Mouse (Mus musculus) liver, adult 2 months (tissue): ENCODE data around the gene Atp13a1. TPM values are rescaled to one million over a fixed set of nuclear protein-coding genes. Genes with fewer than 3 reads are reported as not detected.

Source experiments
- DNase-seq: peaks from one replicate; pipeline ENCODE4 v3.0.0-alpha.2; 2011; ENCODE audit warnings: low read depth, low spot score; ENCODE audit errors: extremely low read depth
- H3K27ac ChIP-seq: fragments of 200-500 bp; replicated peaks from 2 replicates; pipeline ENCODE4 v1.5.1; 2012; ENCODE audit warnings: low read depth, mild to moderate bottlenecking, control low read depth, inconsistent platforms, low read length; ENCODE audit not compliant: insufficient read depth
- H3K27me3 ChIP-seq: fragments of 200-500 bp; 2 replicates; pipeline ENCODE4 v1.6.1; 2012; ENCODE audit warnings: mild to moderate bottlenecking, moderate library complexity, low read length, inconsistent platforms; ENCODE audit not compliant: control insufficient read depth, insufficient read depth
- H3K36me3 ChIP-seq: fragments of 200-500 bp; 2 replicates; pipeline ENCODE4 v1.6.1; 2012; ENCODE audit warnings: low read length, inconsistent platforms; ENCODE audit not compliant: control insufficient read depth, insufficient read depth
- H3K4me1 ChIP-seq: fragments of 200-500 bp; 2 replicates; pipeline ENCODE4 v1.6.1; 2011; ENCODE audit warnings: low read length; ENCODE audit not compliant: control insufficient read depth, insufficient read depth
- H3K4me3 ChIP-seq: fragments of 200-500 bp; 2 replicates; pipeline ENCODE4 v1.5.1; 2011; ENCODE audit warnings: low read depth, mild to moderate bottlenecking, control low read depth, low read length, moderate library complexity; ENCODE audit not compliant: insufficient read depth
- H3K79me2 ChIP-seq: fragments of 200-500 bp; 2 replicates; pipeline ENCODE4 v1.6.1; 2012; ENCODE audit warnings: inconsistent platforms, mild to moderate bottlenecking, low read length, moderate library complexity; ENCODE audit not compliant: control insufficient read depth, insufficient read depth
- H3K9ac ChIP-seq: fragments of 200-500 bp; 2 replicates; pipeline ENCODE4 v1.6.1; 2012; ENCODE audit warnings: low read depth, mild to moderate bottlenecking, control low read depth, inconsistent platforms, low read length
- CTCF ChIP-seq: fragments of 200-500 bp; IDR thresholded peaks from 2 replicates; pipeline ENCODE4 v1.5.1; 2011; ENCODE audit warnings: low read depth, low read length, control low read depth
- POLR2A ChIP-seq: fragments of 200-500 bp; IDR thresholded peaks from 2 replicates; pipeline ENCODE4 v1.6.1; 2011; ENCODE audit warnings: low read length, control low read depth; ENCODE audit not compliant: insufficient read depth; ENCODE audit errors: extremely low read depth
- WGBS: fragments of 180-500 bp; shearing (Covaris S2); methylation state at CpG from one replicate; pipeline ENCODE4 v1.1.7; 2018; 5-methylcytosine and 5-hydroxymethylcytosine counted together
- polyA plus RNA-seq: library from polyadenylated mRNA; depleted of rRNA; stranded (reverse); fragments of >200 nt; gene quantifications from 2 replicates; pipeline ENCODE4 v1.2.3, GENCODE M21; 2012
- total RNA-seq: library from RNA; depleted of rRNA; stranded (reverse); fragments of >200 nt; gene quantifications from 2 replicates; pipeline ENCODE4 v1.2.3, GENCODE M21; 2014

Gene Atp13a1
- total and polyA plus RNA-seq, 2 experiments = 19.4 to 60.1 TPM

DNA sequence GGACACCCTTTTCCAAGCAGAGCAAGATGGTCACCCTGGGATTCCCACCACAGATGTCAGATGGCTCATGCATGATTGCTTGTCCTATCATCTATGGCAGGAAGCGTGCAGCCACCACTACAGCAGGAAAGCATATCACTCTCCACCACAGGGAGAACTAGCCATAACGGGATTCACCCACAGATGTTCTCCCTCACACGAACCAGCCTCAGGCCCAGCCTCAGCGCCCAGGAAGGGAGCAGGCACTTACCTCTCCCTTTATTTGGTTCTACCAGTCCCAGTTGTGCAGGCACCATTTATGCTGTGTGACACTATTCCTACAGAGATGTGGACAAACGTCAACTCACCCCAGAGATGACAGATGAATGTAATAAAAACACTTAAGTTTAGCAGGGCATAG is 1.9 kb upstream of the Atp13a1 start:
- H3K27ac ChIP-seq = no peak overlapping the region
- WGBS = 93% methylated on average over 5 of the region's 5 CpGs
- no peak overlapping the region for H3K9ac ChIP-seq
- H3K79me2 ChIP-seq = peaks cover 6% of the 10 kb centered on the region
- H3K4me1 ChIP-seq = 0 out of 2 replicates have a peak, but pooled peaks cover 6% of the 10 kb centered on the region
- 0 out of 2 replicates have a peak, but pooled peaks cover 4% of the 10 kb centered on the region for H3K36me3 ChIP-seq
- DNase-seq = no peak
- H3K27me3 ChIP-seq = no peaks in the 10 kb centered on the region
- H3K4me3 ChIP-seq = no peak overlapping the region
- TF ChIP-seq POLR2A (no peak), CTCF (no peak)

GRCm38 (mm10) chr8:69789731-69790130 is 1.2 kb upstream of the Atp13a1 start:
- Histone ChIP-seq H3K4me1 (0 out of 2 replicates have a peak, but pooled peaks cover 6% of the 10 kb centered on the region), H3K27me3 (no peaks in the 10 kb centered on the region), H3K36me3 (peaks cover 8% of the 10 kb centered on the region; the same call in 1 of the 2 replicates), H3K79me2 (peaks cover 6% of the 10 kb centered on the region), H3K9ac (no peak overlapping the region), H3K27ac (no peak overlapping the region), H3K4me3 (no peak overlapping the region)
- TF ChIP-seq CTCF (no peak), POLR2A (no peak)
- WGBS = 60% methylated on average over 5 of the region's 5 CpGs
- DNase-seq = no peak

GRCm38 (mm10) chr8:69790364-69790763 is 599 bp upstream of the Atp13a1 start:
- 17% methylated on average over 11 of the region's 11 CpGs for WGBS
- peaks cover 13% of the 10 kb centered on the region; the same call in 1 of the 2 replicates for H3K36me3 ChIP-seq
- no peak for DNase-seq
- H3K4me1 ChIP-seq = 0 out of 2 replicates have a peak, but pooled peaks cover 6% of the 10 kb centered on the region
- TF ChIP-seq CTCF (no peak), POLR2A (no peak)
- peak overlapping the region; percentile 82 for H3K27ac ChIP-seq
- H3K79me2 ChIP-seq = peaks cover 6% of the 10 kb centered on the region
- H3K9ac ChIP-seq = peak overlapping the region; percentile 50
- H3K27me3 ChIP-seq = no peaks in the 10 kb centered on the region
- peak overlapping the region; percentile 96 for H3K4me3 ChIP-seq

DNA sequence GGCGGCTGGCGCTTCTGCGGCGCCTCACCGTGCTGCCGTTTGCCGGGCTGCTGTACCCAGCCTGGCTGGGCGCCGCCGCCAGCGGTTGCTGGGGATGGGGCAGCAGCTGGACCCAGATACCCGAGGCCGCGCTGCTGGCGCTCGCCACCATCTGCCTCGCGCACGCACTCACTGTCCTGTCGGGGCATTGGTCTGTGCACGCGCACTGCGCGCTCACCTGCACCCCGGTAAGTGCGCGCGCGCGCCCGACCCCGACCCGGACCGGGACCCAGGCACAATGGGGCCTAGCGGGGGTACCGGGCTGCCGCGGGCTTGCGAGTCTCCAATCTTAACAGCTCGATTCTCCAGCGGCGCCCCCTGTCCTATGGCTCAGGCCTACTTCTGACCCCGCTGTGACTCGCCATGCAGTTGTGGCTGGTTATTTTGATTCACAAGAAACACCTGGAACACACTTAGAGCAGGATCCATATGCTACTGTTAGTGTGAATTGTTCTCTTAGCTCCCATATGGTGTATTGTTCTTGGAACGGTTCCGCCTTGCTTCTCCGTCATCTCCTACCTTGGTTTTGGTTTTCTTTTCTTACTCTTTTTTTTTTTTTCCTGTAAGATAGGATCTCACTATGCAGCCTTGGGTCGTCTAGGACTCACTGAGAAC is 579 bp downstream of the Atp13a1 start:
- Histone ChIP-seq H3K4me3 (peak overlapping the region; percentile 96), H3K79me2 (peaks cover 6% of the 10 kb centered on the region), H3K4me1 (0 out of 2 replicates have a peak, but pooled peaks cover 6% of the 10 kb centered on the region), H3K9ac (peak overlapping the region; percentile 96), H3K27ac (peak overlapping the region; percentile 62), H3K36me3 (peaks cover 16% of the 10 kb centered on the region; the same call in 1 of the 2 replicates), H3K27me3 (no peaks in the 10 kb centered on the region)
- DNase-seq = peak; percentile 25
- TF ChIP-seq POLR2A = no peak
- TF ChIP-seq CTCF = no peak
- under 1% methylated on average over 48 of the region's 48 CpGs for WGBS

- Histone ChIP-seq H3K27ac (no peak overlapping the region), H3K27me3 (no peaks in the 10 kb centered on the region), H3K79me2 (peaks cover 6% of the 10 kb centered on the region), H3K4me1 (0 out of 2 replicates have a peak, but pooled peaks cover 6% of the 10 kb centered on the region), H3K36me3 (peaks cover 24% of the 10 kb centered on the region; the same call in 1 of the 2 replicates), H3K9ac (no peak overlapping the region), H3K4me3 (no peak overlapping the region)
- no peak for DNase-seq
- TF ChIP-seq CTCF = no peak
- TF ChIP-seq POLR2A = no peak
- 89% methylated on average over 4 of the region's 4 CpGs for WGBS
Measured at GRCm38 (mm10) chr8:69793666-69794065, 2.7 kb downstream of the Atp13a1 start.

DNA sequence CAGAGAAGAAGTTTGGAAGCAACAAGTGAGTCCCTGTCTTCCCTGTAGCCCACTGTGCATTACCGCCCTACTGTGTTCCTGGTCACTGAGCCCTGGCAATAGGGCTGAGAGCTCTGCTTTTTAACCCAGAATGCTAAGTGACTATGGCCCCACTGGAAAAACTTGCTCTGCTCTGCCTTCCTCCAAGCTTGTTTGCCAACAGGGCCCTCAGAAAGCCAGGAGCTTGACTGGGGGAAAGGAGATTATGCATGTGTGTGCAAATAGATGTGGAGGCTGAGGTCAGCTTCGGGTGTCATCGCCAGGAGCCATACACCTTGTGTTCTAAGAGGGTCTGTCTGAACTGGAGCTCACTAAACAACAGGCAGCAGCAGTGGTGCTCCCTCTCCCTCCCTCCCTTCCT is 3.1 kb downstream of the Atp13a1 start:
- TF ChIP-seq POLR2A (no peak), CTCF (no peak)
- DNase-seq = no peak
- Histone ChIP-seq H3K4me3 (no peak overlapping the region), H3K9ac (no peak overlapping the region), H3K4me1 (0 out of 2 replicates have a peak, but pooled peaks cover 6% of the 10 kb centered on the region), H3K27ac (no peak overlapping the region), H3K36me3 (peaks cover 28% of the 10 kb centered on the region), H3K79me2 (peaks cover 6% of the 10 kb centered on the region), H3K27me3 (no peaks in the 10 kb centered on the region)
- 91% methylated on average over 3 of the region's 3 CpGs for WGBS
